Mouse (Mus musculus) spleen, adult 2 months (tissue): ENCODE results near the gene Ror1.

Experiments used
- CTCF ChIP-seq: fragments of 200-500 bp; IDR thresholded peaks from 2 replicates; pipeline ENCODE4 v1.5.1; 2011; ENCODE audit warnings: mild to moderate bottlenecking, inconsistent platforms; ENCODE audit not compliant: insufficient read depth, insufficient read length, insufficient replicate concordance; ENCODE audit errors: extremely low read depth
- POLR2A ChIP-seq: fragments of 200-500 bp; IDR thresholded peaks from 2 replicates; pipeline ENCODE4 v1.6.1; 2011; ENCODE audit warnings: low read depth, low read length, inconsistent platforms

DNA sequence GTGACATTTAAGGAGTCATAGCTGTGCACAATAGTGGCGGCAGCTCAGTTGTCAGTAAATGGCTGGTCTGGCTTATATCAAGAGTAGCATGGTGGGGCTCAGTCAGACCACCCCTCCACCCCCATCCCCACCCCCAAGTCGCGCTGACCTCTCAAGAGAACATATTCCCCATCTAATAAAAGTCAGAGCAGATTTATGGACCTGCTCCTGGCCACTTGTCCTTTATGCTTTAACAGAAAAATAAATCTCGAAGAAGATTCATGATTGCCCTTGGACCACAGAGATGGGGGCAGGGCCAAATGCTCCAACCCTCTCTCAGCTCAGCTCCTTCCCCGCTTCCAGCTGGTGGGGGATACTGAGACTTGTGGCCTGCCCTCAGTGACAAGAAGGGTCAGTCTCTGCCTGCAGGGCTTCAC, 75.9 kb downstream of the Ror1 start:
- no peak for TF ChIP-seq CTCF
- no peak for TF ChIP-seq POLR2A
